In genomic region chr3:38461742-38462141, GRCm38 (mm10) we compare ENCODE assay signal across 28 mouse cellular contexts.
"Had no signal": no experiment of that assay in that cellular context is flagged by ENCODE, and none has a peak within 500 bp of the region (broad histone marks: within the 10 kb centered on the region; RNA-seq: fewer than 3 reads in every experiment).

No protein-coding gene starts in this region.

- H3K4me3 ChIP-seq: embryonic facial prominence, embryonic 10.5 days; embryonic facial prominence, embryonic 12.5 days; embryonic facial prominence, embryonic 13.5 days; embryonic facial prominence, embryonic 15.5 days; erythroblast, embryonic 14.5 days; forebrain, embryonic 10.5 days; forebrain, embryonic 12.5 days; forebrain, embryonic 13.5 days; forebrain, embryonic 15.5 days; gastrocnemius, adult 2 months had no signal

- H3K4me2 ChIP-seq: embryonic facial prominence, embryonic 12.5 days; embryonic facial prominence, embryonic 13.5 days; embryonic facial prominence, embryonic 15.5 days; forebrain, embryonic 12.5 days; forebrain, embryonic 13.5 days; forebrain, embryonic 15.5 days had no signal

- H3K9ac ChIP-seq: embryonic facial prominence, embryonic 12.5 days; embryonic facial prominence, embryonic 13.5 days; embryonic facial prominence, embryonic 15.5 days; forebrain, embryonic 12.5 days; forebrain, embryonic 13.5 days; forebrain, embryonic 15.5 days; forebrain, postnatal 0 days had no signal

- H3K4me1 ChIP-seq: embryonic facial prominence, embryonic 10.5 days; embryonic facial prominence, embryonic 12.5 days; embryonic facial prominence, embryonic 15.5 days; forebrain, embryonic 10.5 days; forebrain, embryonic 12.5 days; forebrain, embryonic 13.5 days; forebrain, embryonic 15.5 days had no signal

- ATAC-seq: forebrain, embryonic 13.5 days; forebrain, embryonic 14.5 days; forebrain, embryonic 15.5 days; forebrain, embryonic 16.5 days; forebrain, postnatal 0 days had no signal

- DNase-seq: cerebellum, adult 2 months; cerebellum, adult 8-10 months; cerebellum, adult 9-10 months; cerebellum, adult 9-11 months; cerebellum, postnatal 10 days; cerebellum, postnatal 14 days; cerebellum, postnatal 25 days; cerebellum, postnatal 36 days; embryo, embryonic 11 days; forebrain, postnatal 0 days; gastrocnemius, adult 2 months; gastrocnemius, postnatal 10 days; gastrocnemius, postnatal 14 days; gastrocnemius, postnatal 25 days; gastrocnemius, postnatal 36 days; heart, adult 11 months; heart, adult 18-20 months had no signal

- H3K9me3 ChIP-seq: embryonic facial prominence, embryonic 10.5 days; embryonic facial prominence, embryonic 12.5 days; embryonic facial prominence, embryonic 13.5 days; embryonic facial prominence, embryonic 15.5 days; forebrain, embryonic 10.5 days; forebrain, embryonic 12.5 days; forebrain, embryonic 13.5 days; forebrain, embryonic 15.5 days had no signal

- H3K27me3 ChIP-seq: embryonic facial prominence, embryonic 12.5 days; embryonic facial prominence, embryonic 13.5 days; embryonic facial prominence, embryonic 15.5 days; forebrain, embryonic 12.5 days; forebrain, embryonic 13.5 days; forebrain, embryonic 15.5 days had no signal

- H3K27ac ChIP-seq: embryonic facial prominence, embryonic 10.5 days; embryonic facial prominence, embryonic 12.5 days; embryonic facial prominence, embryonic 13.5 days; embryonic facial prominence, embryonic 15.5 days; forebrain, embryonic 10.5 days; forebrain, embryonic 12.5 days; forebrain, embryonic 13.5 days; forebrain, embryonic 15.5 days; gastrocnemius, adult 2 months had no signal
